Mouse (Mus musculus): Measurements from ENCODE around the gene Bpifb9a.

- TF ChIP-seq GATA1 (IDR thresholded peaks at IDR 0.05; ENCODE audit: low read length) (no peak), TAL1 (IDR thresholded peaks at IDR 0.05; ENCODE audit: low read length) (no peak)
Measured at GRCm38 (mm10) chr2:154301763-154302162, 44.1 kb downstream of the Bpifb9a start.
